Mouse (Mus musculus): ENCODE measurements at regions not wholly inside any gene's neighbourhood (a gene's known extent, or its start where the extent isn't known, plus 50 kb on each side); places are given as distances from the start of the nearest gene placed in this dataset.
"Not testable (repeated sequence)": the region's sequence is repeated elsewhere in the genome, so short reads cannot be mapped to it uniquely, and the experiment has no call there.

- H3K4me2 ChIP-seq (ENCODE audit: low read depth, low read length): no peak overlapping the region
- H3K27me3 ChIP-seq (ENCODE audit: control insufficient read depth, insufficient read depth, low read length): no peaks in the 10 kb centered on the region
- H3K27ac ChIP-seq (ENCODE audit: low read length): no peak overlapping the region
- no peaks in the 10 kb centered on the region for H3K4me1 ChIP-seq (ENCODE audit: control insufficient read depth, insufficient read depth, low read length)
- WGBS: 52% methylated on average over 6 of the region's 6 CpGs
- ATAC-seq (replicated peaks; ENCODE audit: extremely low read depth, insufficient read depth, low FRiP score): no peak
- H3K4me3 ChIP-seq (ENCODE audit: low read length): no peak overlapping the region
- H3K36me3 ChIP-seq (ENCODE audit: control insufficient read depth, insufficient read depth): no peaks in the 10 kb centered on the region
- H3K9me3 ChIP-seq (replicated peaks; ENCODE audit: control insufficient read depth, low read length): no peaks in the 10 kb centered on the region
- H3K9ac ChIP-seq (ENCODE audit: low read length): no peak overlapping the region
These were observed 190.9 kb upstream of the Col8a1 start for GRCm38 (mm10) chr16:57945404-57945803.

GRCm38 (mm10) chr16:57947309-57947708 is 192.8 kb upstream of the Col8a1 start:
- Histone ChIP-seq H3K4me3 (ENCODE audit: low read length) (no peak overlapping the region), H3K27me3 (ENCODE audit: control insufficient read depth, insufficient read depth, low read length) (no peaks in the 10 kb centered on the region), H3K36me3 (ENCODE audit: control insufficient read depth, insufficient read depth) (no peaks in the 10 kb centered on the region), H3K4me2 (ENCODE audit: low read depth, low read length) (no peak overlapping the region), H3K27ac (ENCODE audit: low read length) (no peak overlapping the region), H3K9ac (ENCODE audit: low read length) (no peak overlapping the region), H3K9me3 (replicated peaks; ENCODE audit: control insufficient read depth, low read length) (no peaks in the 10 kb centered on the region), H3K4me1 (ENCODE audit: control insufficient read depth, insufficient read depth, low read length) (no peaks in the 10 kb centered on the region)
- no peak for ATAC-seq (replicated peaks; ENCODE audit: extremely low read depth, insufficient read depth, low FRiP score)
- 58% methylated on average over 3 of the region's 3 CpGs for WGBS

- H3K4me1 ChIP-seq (ENCODE audit: control insufficient read depth, insufficient read depth, low read length): no peaks in the 10 kb centered on the region
- H3K36me3 ChIP-seq (ENCODE audit: control insufficient read depth, insufficient read depth): no peaks in the 10 kb centered on the region
- H3K27me3 ChIP-seq (ENCODE audit: control insufficient read depth, insufficient read depth, low read length): no peaks in the 10 kb centered on the region
- no peak for ATAC-seq (replicated peaks; ENCODE audit: extremely low read depth, insufficient read depth, low FRiP score)
- WGBS: 84% methylated on average over 3 of the region's 3 CpGs
- no peaks in the 10 kb centered on the region for H3K9me3 ChIP-seq (replicated peaks; ENCODE audit: control insufficient read depth, low read length)
- H3K9ac ChIP-seq (ENCODE audit: low read length): no peak overlapping the region
- no peak overlapping the region for H3K4me3 ChIP-seq (ENCODE audit: low read length)
- H3K27ac ChIP-seq (ENCODE audit: low read length): no peak overlapping the region
- no peak overlapping the region for H3K4me2 ChIP-seq (ENCODE audit: low read depth, low read length)
These were observed 195.1 kb upstream of the Col8a1 start for GRCm38 (mm10) chr16:57949680-57950079.

DNA sequence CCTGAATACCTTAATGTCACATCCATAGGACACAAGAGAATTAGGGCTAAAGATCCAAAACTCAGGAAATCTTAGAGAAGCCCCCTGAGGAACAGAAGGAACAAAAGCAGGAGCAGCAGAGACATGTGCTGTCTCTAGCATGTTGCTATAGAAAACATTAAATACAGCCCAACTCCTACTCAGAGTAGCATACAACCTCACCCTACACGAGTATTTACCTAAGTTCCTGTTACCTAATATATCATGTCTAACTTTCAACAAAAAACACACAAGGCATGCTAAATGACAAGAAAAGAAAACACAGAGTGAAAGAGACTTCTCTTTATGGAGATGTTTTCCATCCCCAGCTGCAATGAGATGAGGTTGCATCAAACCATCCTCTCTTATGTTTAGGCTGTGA is 216.4 kb upstream of the Col8a1 start:
- H3K4me1 ChIP-seq (ENCODE audit: control insufficient read depth, insufficient read depth, low read length): no peaks in the 10 kb centered on the region
- WGBS: 44% methylated on average over 1 of the region's 1 CpGs
- no peaks in the 10 kb centered on the region for H3K9me3 ChIP-seq (replicated peaks; ENCODE audit: control insufficient read depth, low read length)
- no peak overlapping the region for H3K27ac ChIP-seq (ENCODE audit: low read length)
- H3K9ac ChIP-seq (ENCODE audit: low read length): no peak overlapping the region
- no peak overlapping the region for H3K4me3 ChIP-seq (ENCODE audit: low read length)
- no peaks in the 10 kb centered on the region for H3K27me3 ChIP-seq (ENCODE audit: control insufficient read depth, insufficient read depth, low read length)
- no peak overlapping the region for H3K4me2 ChIP-seq (ENCODE audit: low read depth, low read length)
- H3K36me3 ChIP-seq (ENCODE audit: control insufficient read depth, insufficient read depth): no peaks in the 10 kb centered on the region
- ATAC-seq (replicated peaks; ENCODE audit: extremely low read depth, insufficient read depth, low FRiP score): no peak

- H3K27me3 ChIP-seq (ENCODE audit: control insufficient read depth, insufficient read depth, low read length): no peaks in the 10 kb centered on the region
- H3K4me1 ChIP-seq (ENCODE audit: control insufficient read depth, insufficient read depth, low read length): no peaks in the 10 kb centered on the region
- no peaks in the 10 kb centered on the region for H3K9me3 ChIP-seq (replicated peaks; ENCODE audit: control insufficient read depth, low read length)
- H3K36me3 ChIP-seq (ENCODE audit: control insufficient read depth, insufficient read depth): no peaks in the 10 kb centered on the region
- no peak for ATAC-seq (replicated peaks; ENCODE audit: extremely low read depth, insufficient read depth, low FRiP score)
- 65% methylated on average over 5 of the region's 5 CpGs for WGBS
- no peak overlapping the region for H3K4me2 ChIP-seq (ENCODE audit: low read depth, low read length)
- no peak overlapping the region for H3K9ac ChIP-seq (ENCODE audit: low read length)
- H3K27ac ChIP-seq (ENCODE audit: low read length): no peak overlapping the region
- H3K4me3 ChIP-seq (ENCODE audit: low read length): no peak overlapping the region
These were observed 229.6 kb upstream of the Col8a1 start for GRCm38 (mm10) chr16:57984111-57984510.

- no peak overlapping the region for H3K4me3 ChIP-seq (ENCODE audit: low read length)
- WGBS: 63% methylated on average over 3 of the region's 3 CpGs
- no peak overlapping the region for H3K27ac ChIP-seq (ENCODE audit: low read length)
- ATAC-seq (replicated peaks; ENCODE audit: extremely low read depth, insufficient read depth, low FRiP score): no peak
- H3K4me1 ChIP-seq (ENCODE audit: control insufficient read depth, insufficient read depth, low read length): no peaks in the 10 kb centered on the region
- no peaks in the 10 kb centered on the region for H3K27me3 ChIP-seq (ENCODE audit: control insufficient read depth, insufficient read depth, low read length)
- no peak overlapping the region for H3K4me2 ChIP-seq (ENCODE audit: low read depth, low read length)
- no peaks in the 10 kb centered on the region for H3K9me3 ChIP-seq (replicated peaks; ENCODE audit: control insufficient read depth, low read length)
- no peaks in the 10 kb centered on the region for H3K36me3 ChIP-seq (ENCODE audit: control insufficient read depth, insufficient read depth)
- no peak overlapping the region for H3K9ac ChIP-seq (ENCODE audit: low read length)
These were observed 251.2 kb upstream of the Col8a1 start for GRCm38 (mm10) chr16:58005740-58006139.

DNA sequence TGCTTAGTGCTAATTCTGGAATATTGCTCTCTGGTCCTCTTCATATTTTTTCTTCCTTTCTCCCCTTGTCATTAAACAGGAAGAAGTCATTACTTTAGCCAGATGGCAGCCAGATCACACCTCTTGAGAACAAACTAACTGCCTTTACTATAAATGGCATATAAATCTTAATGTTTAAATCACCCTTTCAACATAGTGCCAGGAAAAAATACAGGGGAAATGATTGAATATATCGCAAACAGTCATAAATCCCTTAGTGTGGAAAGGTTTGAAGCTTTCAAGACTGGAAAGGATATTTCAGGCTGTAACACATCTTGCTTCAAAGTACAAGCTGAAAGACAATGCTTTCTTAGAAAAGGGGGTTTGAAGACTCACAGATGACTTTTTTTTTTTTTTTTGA is 259.0 kb upstream of the Col8a1 start:
- no peaks in the 10 kb centered on the region for H3K9me3 ChIP-seq (replicated peaks; ENCODE audit: control insufficient read depth, low read length)
- no peak overlapping the region for H3K4me3 ChIP-seq (ENCODE audit: low read length)
- no peak overlapping the region for H3K27ac ChIP-seq (ENCODE audit: low read length)
- no peaks in the 10 kb centered on the region for H3K27me3 ChIP-seq (ENCODE audit: control insufficient read depth, insufficient read depth, low read length)
- H3K4me2 ChIP-seq (ENCODE audit: low read depth, low read length): no peak overlapping the region
- ATAC-seq (replicated peaks; ENCODE audit: extremely low read depth, insufficient read depth, low FRiP score): no peak
- WGBS: 63% methylated on average over 1 of the region's 1 CpGs
- H3K4me1 ChIP-seq (ENCODE audit: control insufficient read depth, insufficient read depth, low read length): no peaks in the 10 kb centered on the region
- no peak overlapping the region for H3K9ac ChIP-seq (ENCODE audit: low read length)
- no peaks in the 10 kb centered on the region for H3K36me3 ChIP-seq (ENCODE audit: control insufficient read depth, insufficient read depth)

DNA sequence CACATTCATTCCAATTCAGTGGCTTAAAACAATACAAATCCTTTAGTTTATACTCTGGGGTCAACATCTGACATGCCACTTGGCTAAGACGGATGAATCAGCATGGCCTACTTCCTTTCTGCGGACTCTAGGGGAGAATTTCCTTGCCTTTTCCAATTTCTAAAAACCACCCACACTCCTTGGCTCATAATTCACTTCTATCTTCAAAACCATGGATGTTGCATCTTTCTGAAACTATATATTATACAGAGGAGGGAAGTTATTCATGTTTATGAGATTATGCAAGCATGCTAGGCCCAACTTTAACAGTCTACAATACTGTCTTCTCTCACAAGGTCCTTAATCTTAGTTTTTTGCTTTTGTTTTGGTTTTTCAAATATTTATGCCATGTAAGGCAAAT is 273.0 kb upstream of the Col8a1 start:
- Histone ChIP-seq H3K9me3 (replicated peaks; ENCODE audit: control insufficient read depth, low read length) (no peaks in the 10 kb centered on the region), H3K4me2 (ENCODE audit: low read depth, low read length) (no peak overlapping the region), H3K4me3 (ENCODE audit: low read length) (no peak overlapping the region), H3K27me3 (ENCODE audit: control insufficient read depth, insufficient read depth, low read length) (no peaks in the 10 kb centered on the region), H3K27ac (ENCODE audit: low read length) (no peak overlapping the region), H3K9ac (ENCODE audit: low read length) (no peak overlapping the region), H3K4me1 (ENCODE audit: control insufficient read depth, insufficient read depth, low read length) (no peaks in the 10 kb centered on the region), H3K36me3 (ENCODE audit: control insufficient read depth, insufficient read depth) (no peaks in the 10 kb centered on the region)
- ATAC-seq (replicated peaks; ENCODE audit: extremely low read depth, insufficient read depth, low FRiP score): no peak
- 89% methylated on average over 2 of the region's 2 CpGs for WGBS

GRCm38 (mm10) chr16:58028541-58028940 is 274.0 kb upstream of the Col8a1 start:
- not testable (repeated sequence) for H3K9ac ChIP-seq (ENCODE audit: low read length); H3K4me2 ChIP-seq (ENCODE audit: low read depth, low read length); ATAC-seq (replicated peaks; ENCODE audit: extremely low read depth, insufficient read depth, low FRiP score); H3K36me3 ChIP-seq (ENCODE audit: control insufficient read depth, insufficient read depth); H3K27me3 ChIP-seq (ENCODE audit: control insufficient read depth, insufficient read depth, low read length); H3K27ac ChIP-seq (ENCODE audit: low read length); H3K9me3 ChIP-seq (replicated peaks; ENCODE audit: control insufficient read depth, low read length); H3K4me3 ChIP-seq (ENCODE audit: low read length); H3K4me1 ChIP-seq (ENCODE audit: control insufficient read depth, insufficient read depth, low read length)
- 67% methylated on average over 1 of the region's 1 CpGs for WGBS

DNA sequence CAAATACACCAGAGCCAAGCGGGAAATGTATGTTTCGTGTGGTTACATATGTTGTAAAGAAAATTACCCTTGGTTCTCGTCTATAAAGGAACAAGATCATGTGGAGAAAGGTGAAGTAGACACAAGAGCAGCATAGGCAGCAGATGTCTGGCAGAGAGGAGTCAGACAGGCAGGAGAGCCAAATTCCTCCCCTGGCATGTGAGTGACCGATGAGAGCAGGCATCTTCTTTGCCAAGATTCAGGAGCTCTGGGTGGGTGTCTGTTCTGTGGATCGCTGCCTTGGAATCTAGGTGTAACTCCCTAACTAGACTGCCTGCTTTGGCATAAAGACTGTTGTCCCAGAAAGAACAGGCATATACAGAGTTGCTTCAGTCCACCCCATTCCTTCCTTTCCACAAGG is 275.1 kb upstream of the Col8a1 start:
- no peak overlapping the region for H3K4me2 ChIP-seq (ENCODE audit: low read depth, low read length)
- ATAC-seq (replicated peaks; ENCODE audit: extremely low read depth, insufficient read depth, low FRiP score): no peak
- WGBS: 69% methylated on average over 5 of the region's 5 CpGs
- no peaks in the 10 kb centered on the region for H3K36me3 ChIP-seq (ENCODE audit: control insufficient read depth, insufficient read depth)
- H3K9me3 ChIP-seq (replicated peaks; ENCODE audit: control insufficient read depth, low read length): no peaks in the 10 kb centered on the region
- no peaks in the 10 kb centered on the region for H3K27me3 ChIP-seq (ENCODE audit: control insufficient read depth, insufficient read depth, low read length)
- no peak overlapping the region for H3K9ac ChIP-seq (ENCODE audit: low read length)
- H3K4me1 ChIP-seq (ENCODE audit: control insufficient read depth, insufficient read depth, low read length): no peaks in the 10 kb centered on the region
- no peak overlapping the region for H3K4me3 ChIP-seq (ENCODE audit: low read length)
- H3K27ac ChIP-seq (ENCODE audit: low read length): no peak overlapping the region

All from heart, embryonic 16.5 days (tissue).